Mouse (Mus musculus) kidney, embryonic 14.5 days (tissue): ENCODE measurements around the gene BC049715. TPM values are rescaled to one million over a fixed set of nuclear protein-coding genes. Genes with fewer than 3 reads are reported as not detected.
A peak's percentile ranks its signal among the peaks of the same experiment; 100 is the strongest.
"Not testable (repeated sequence)": the region's sequence is repeated elsewhere in the genome, so short reads cannot be mapped to it uniquely, and the experiment has no call there.

ENCODE experiments used
- ATAC-seq: fragments of 200-750 bp; cut with Nextera tagmentation; 2 replicates; pipeline ENCODE4 v1.8.0; 2017; ENCODE audit warnings: moderate number of reproducible peaks, mild to moderate bottlenecking, moderate TSS enrichment, moderate library complexity; ENCODE audit not compliant: low FRiP score, low TSS enrichment
- H3K27ac ChIP-seq: fragments of 300-500 bp; sonication (generic); 2 replicates; pipeline ENCODE4 v1.5.1; 2014; ENCODE audit warnings: low read depth, mild to moderate bottlenecking, low read length, moderate library complexity, mixed read lengths
- H3K27me3 ChIP-seq: fragments of 300-500 bp; sonication (generic); 2 replicates; pipeline ENCODE4 v1.6.1; 2014; ENCODE audit warnings: mild to moderate bottlenecking, low read length; ENCODE audit not compliant: control insufficient read depth, insufficient read depth
- H3K36me3 ChIP-seq: fragments of 300-500 bp; sonication (generic); 2 replicates; pipeline ENCODE4 v1.6.1; 2014; ENCODE audit warnings: low read length, mixed read lengths; ENCODE audit not compliant: control insufficient read depth, insufficient read depth
- H3K4me1 ChIP-seq: fragments of 300-500 bp; sonication (generic); 2 replicates; pipeline ENCODE4 v1.6.1; 2014; ENCODE audit warnings: low read length, mixed read lengths; ENCODE audit not compliant: control insufficient read depth, insufficient read depth
- H3K4me2 ChIP-seq: fragments of 300-500 bp; sonication (generic); replicated peaks from 2 replicates; pipeline ENCODE4 v1.6.1; 2014; ENCODE audit warnings: low read depth, mild to moderate bottlenecking, low read length
- H3K4me3 ChIP-seq: fragments of 300-500 bp; sonication (generic); 2 replicates; pipeline ENCODE4 v1.5.1; 2014; ENCODE audit warnings: mild to moderate bottlenecking, low read length
- H3K9ac ChIP-seq: fragments of 300-500 bp; sonication (generic); 2 replicates; pipeline ENCODE4 v1.6.1; 2014; ENCODE audit warnings: low read depth, mild to moderate bottlenecking, low read length, moderate library complexity
- H3K9me3 ChIP-seq: fragments of 300-500 bp; sonication (generic); 2 replicates; pipeline ENCODE4 v1.6.1; 2016; ENCODE audit warnings: low read length; ENCODE audit not compliant: control insufficient read depth
- WGBS: fragments of 180-500 bp; shearing (Covaris S2); extraction: QIAGEN DNeasy Blood & Tissue Kit; methylation state at CpG from one replicate; pipeline ENCODE4 v1.1.7; 2014; 5-methylcytosine and 5-hydroxymethylcytosine counted together
- polyA plus RNA-seq: library from polyadenylated mRNA; unstranded; fragments of >200 nt; fragmentation: Nextera tagmentation; extraction: Ambion mirVana; gene quantifications from 2 replicates; pipeline ENCODE4 v1.2.1, GENCODE M21; 2014

BC049715 gene
- polyA plus RNA-seq, 1 experiment from 2014 or later: 1.9 TPM

DNA sequence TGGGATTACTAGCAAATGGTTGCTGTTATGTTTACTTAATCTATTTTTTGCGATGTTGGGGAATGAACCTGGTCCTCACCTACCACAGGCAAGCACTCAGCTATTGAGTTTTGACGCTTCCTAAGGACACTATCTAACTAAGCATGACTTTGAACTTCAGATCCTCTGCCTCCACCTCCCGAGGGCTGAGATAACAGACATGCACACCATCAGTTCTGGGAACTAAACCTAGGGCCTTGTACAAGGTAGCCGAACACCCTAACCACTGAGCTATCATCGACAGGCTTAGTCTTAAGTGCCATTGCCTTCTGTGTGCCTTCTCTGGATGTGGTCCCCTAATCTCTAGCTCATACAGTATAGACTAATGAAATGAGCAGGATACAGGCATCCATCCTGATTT, 37.9 kb downstream of the BC049715 start:
- ATAC-seq: no peak
- Histone ChIP-seq H3K4me2 (no peak overlapping the region), H3K4me1 (no peaks in the 10 kb centered on the region), H3K4me3 (no peak overlapping the region), H3K27me3 (no peaks in the 10 kb centered on the region), H3K9me3 (no peaks in the 10 kb centered on the region), H3K9ac (no peak overlapping the region), H3K36me3 (no peaks in the 10 kb centered on the region), H3K27ac (no peak overlapping the region)
- 92% methylated on average over 5 of the region's 5 CpGs for WGBS

DNA sequence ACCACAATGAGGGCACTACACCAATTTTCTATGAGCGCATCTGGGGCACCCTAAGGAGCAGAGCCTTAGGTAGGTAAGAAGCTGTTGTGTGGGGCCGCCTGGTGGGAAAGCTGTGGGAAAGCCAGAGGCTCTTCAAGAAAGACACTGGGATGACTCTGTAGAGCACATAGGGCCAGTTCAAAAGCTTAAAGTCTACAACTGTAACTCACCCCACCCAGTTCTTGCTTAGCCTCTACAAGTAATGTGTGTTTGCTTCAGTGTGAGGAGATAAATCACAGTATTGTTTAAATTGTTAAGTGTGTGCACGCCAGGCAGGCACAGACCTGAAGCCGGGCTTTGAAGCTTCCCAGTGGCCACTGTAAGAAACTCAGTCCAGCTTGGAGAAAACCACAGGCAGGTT, 38.7 kb downstream of the BC049715 start:
- H3K9me3 ChIP-seq: no peaks in the 10 kb centered on the region
- H3K9ac ChIP-seq: no peak overlapping the region
- H3K4me3 ChIP-seq: no peak overlapping the region
- no peak overlapping the region for H3K27ac ChIP-seq
- 76% methylated on average over 4 of the region's 4 CpGs for WGBS
- H3K4me2 ChIP-seq: no peak overlapping the region
- no peaks in the 10 kb centered on the region for H3K4me1 ChIP-seq
- H3K36me3 ChIP-seq: no peaks in the 10 kb centered on the region
- no peaks in the 10 kb centered on the region for H3K27me3 ChIP-seq
- ATAC-seq: no peak

- no peak for ATAC-seq
- WGBS: 73% methylated on average over 5 of the region's 5 CpGs
Measured at GRCm38 (mm10) chr6:136868921-136869320, 41.5 kb downstream of the BC049715 start.

GRCm38 (mm10) chr6:136874599-136874998, 47.2 kb downstream of the BC049715 start:
- no peak overlapping the region; the same call in 1 of the 2 replicates for H3K4me2 ChIP-seq
- H3K9ac ChIP-seq: peak overlapping the region; percentile 35; the same call in 1 of the 2 replicates
- no peaks in the 10 kb centered on the region; the same call in 1 of the 2 replicates for H3K4me1 ChIP-seq
- H3K9me3 ChIP-seq: no peaks in the 10 kb centered on the region
- 57% methylated on average over 8 of the region's 8 CpGs for WGBS
- H3K27me3 ChIP-seq: no peaks in the 10 kb centered on the region
- peak overlapping the region; percentile 9; the same call in 1 of the 2 replicates for H3K4me3 ChIP-seq
- H3K36me3 ChIP-seq: no peaks in the 10 kb centered on the region
- no peak overlapping the region for H3K27ac ChIP-seq
- ATAC-seq: no peak

More at GRCm38 (mm10) chr6:136868921-136869320, 41.5 kb downstream of the BC049715 start:
- no peaks in the 10 kb centered on the region for H3K9me3 ChIP-seq
- no peaks in the 10 kb centered on the region for H3K36me3 ChIP-seq
- no peak overlapping the region for H3K4me3 ChIP-seq
- no peak overlapping the region for H3K4me2 ChIP-seq
- no peak overlapping the region for H3K9ac ChIP-seq
- no peaks in the 10 kb centered on the region for H3K27me3 ChIP-seq
- H3K4me1 ChIP-seq: no peaks in the 10 kb centered on the region
- no peak overlapping the region for H3K27ac ChIP-seq

DNA sequence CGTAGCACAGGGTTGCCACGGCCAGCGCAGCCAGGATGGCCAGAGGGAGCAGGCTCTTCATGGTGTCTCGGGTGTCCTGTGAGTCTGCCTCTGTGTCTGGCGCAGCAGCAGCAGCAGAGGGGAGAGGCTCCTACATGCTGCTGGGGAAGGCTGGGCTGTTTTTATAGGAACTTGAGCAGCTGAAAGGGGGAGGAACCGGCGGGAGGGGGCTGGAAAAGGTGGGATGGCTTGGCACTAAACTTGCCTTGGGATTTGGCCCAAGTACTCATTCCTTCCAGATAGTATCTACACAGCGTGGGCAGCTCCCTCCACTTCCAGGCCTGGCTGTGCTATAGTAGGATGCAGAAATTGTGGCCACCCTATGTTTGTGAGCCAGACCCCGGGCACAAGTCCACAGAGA, 48.2 kb downstream of the BC049715 start, which contains the start of gene Mgp:
Mgp (minus strand) TSS at position 154 of the 400 bp plus-strand sequence.
- Histone ChIP-seq H3K4me3 (peak within 1 kb of the TSS; percentile 33), H3K27me3 (no peaks in the 10 kb centered on the region), H3K4me1 (no peaks in the 10 kb centered on the region; the same call in 1 of the 2 replicates), H3K27ac (peak within 1 kb of the TSS; percentile 26; the same call in 1 of the 2 replicates), H3K9ac (peak within 1 kb of the TSS; percentile 40; the same call in 1 of the 2 replicates), H3K4me2 (peak within 1 kb of the TSS; percentile 32), H3K36me3 (no peaks in the 10 kb centered on the region), H3K9me3 (no peaks in the 10 kb centered on the region; the same call in 1 of the 2 replicates)
- ATAC-seq: peak; percentile 95
- 13% methylated on average over 9 of the region's 9 CpGs for WGBS

DNA sequence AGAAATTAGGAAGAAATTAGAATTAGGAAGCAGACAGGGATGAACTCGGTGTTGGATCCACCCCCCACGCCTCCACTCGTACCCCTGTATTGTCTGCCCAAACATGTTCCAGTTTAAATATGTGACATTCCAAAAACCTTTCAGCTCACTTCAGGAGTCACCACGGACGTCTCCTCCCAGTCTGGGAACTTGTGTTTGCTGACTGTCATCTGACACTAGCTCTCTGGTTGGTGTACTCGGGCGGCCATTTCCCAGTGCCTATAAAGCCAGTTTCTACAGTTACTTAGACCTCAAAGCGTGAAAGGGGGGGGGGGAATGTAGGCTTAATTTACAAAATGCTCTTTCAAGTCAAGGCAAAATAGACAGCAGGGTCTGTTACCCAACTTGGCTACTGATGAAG, 54.3 kb downstream of the BC049715 start:
- Histone ChIP-seq H3K27ac (no peak overlapping the region), H3K36me3 (no peaks in the 10 kb centered on the region), H3K4me2 (no peak overlapping the region), H3K4me3 (no peak overlapping the region), H3K4me1 (peaks cover 4% of the 10 kb centered on the region; the same call in 1 of the 2 replicates), H3K9me3 (no peaks in the 10 kb centered on the region; the same call in 1 of the 2 replicates), H3K9ac (no peak overlapping the region), H3K27me3 (no peaks in the 10 kb centered on the region)
- 52% methylated on average over 8 of the region's 8 CpGs for WGBS
- ATAC-seq: no peak; the same call in 1 of the 2 replicates

- H3K4me1 ChIP-seq: peaks cover 4% of the 10 kb centered on the region; the same call in 1 of the 2 replicates
- H3K4me2 ChIP-seq: no peak overlapping the region
- no peak overlapping the region for H3K9ac ChIP-seq
- no peaks in the 10 kb centered on the region; the same call in 1 of the 2 replicates for H3K9me3 ChIP-seq
- no peaks in the 10 kb centered on the region for H3K36me3 ChIP-seq
- no peaks in the 10 kb centered on the region for H3K27me3 ChIP-seq
- no peak overlapping the region; the same call in 1 of the 2 replicates for H3K27ac ChIP-seq
- no peak overlapping the region for H3K4me3 ChIP-seq
- WGBS: 78% methylated on average over 3 of the region's 3 CpGs
- ATAC-seq: peak; percentile 50; the same call in 1 of the 2 replicates
Measured at GRCm38 (mm10) chr6:136883431-136883915, 56.0 kb downstream of the BC049715 start.

GRCm38 (mm10) chr6:136883961-136884360, 56.5 kb downstream of the BC049715 start:
- 93% methylated on average over 6 of the region's 6 CpGs for WGBS
- no peak overlapping the region for H3K4me2 ChIP-seq
- no peaks in the 10 kb centered on the region; the same call in 1 of the 2 replicates for H3K9me3 ChIP-seq
- 0 out of 2 replicates have a peak, but pooled peaks have one; percentile 40 for ATAC-seq
- H3K4me1 ChIP-seq: peaks cover 4% of the 10 kb centered on the region; the same call in 1 of the 2 replicates
- no peak overlapping the region for H3K27ac ChIP-seq
- no peaks in the 10 kb centered on the region for H3K36me3 ChIP-seq
- H3K4me3 ChIP-seq: no peak overlapping the region
- no peak overlapping the region for H3K9ac ChIP-seq
- no peaks in the 10 kb centered on the region for H3K27me3 ChIP-seq

- WGBS: 13% methylated on average over 1 of the region's 1 CpGs
- not testable (repeated sequence) for ATAC-seq, H3K9me3 ChIP-seq
Measured at GRCm38 (mm10) chr6:136884766-136885165, 57.3 kb downstream of the BC049715 start.

More at GRCm38 (mm10) chr6:136884766-136885165, 57.3 kb downstream of the BC049715 start:
- not testable (repeated sequence) for H3K4me1 ChIP-seq, H3K4me2 ChIP-seq, H3K27ac ChIP-seq, H3K9ac ChIP-seq, H3K4me3 ChIP-seq, H3K36me3 ChIP-seq, H3K27me3 ChIP-seq
